Mouse (Mus musculus) forebrain, embryonic 12.5 days (tissue): ENCODE measurements around the gene Igsf11. TPM values are rescaled to one million over a fixed set of nuclear protein-coding genes. Genes with fewer than 3 reads are reported as not detected.
A peak's percentile ranks its signal among the peaks of the same experiment; 100 is the strongest.

Experiments
- ATAC-seq: fragments of 200-750 bp; cut with Nextera tagmentation; 2 replicates; pipeline ENCODE4 v1.8.0; 2017; ENCODE audit warnings: moderate TSS enrichment; ENCODE audit not compliant: low FRiP score
- H3K27ac ChIP-seq: fragments of 300-500 bp; sonication (generic); 2 replicates; pipeline ENCODE4 v1.5.1; 2016; ENCODE audit warnings: mild to moderate bottlenecking
- H3K27me3 ChIP-seq: fragments of 300-500 bp; sonication (generic); 2 replicates; pipeline ENCODE4 v1.6.1; 2016; ENCODE audit warnings: mild to moderate bottlenecking
- H3K36me3 ChIP-seq: fragments of 300-500 bp; sonication (generic); replicated peaks from 2 replicates; pipeline ENCODE4 v1.6.1; 2016; ENCODE audit warnings: mild to moderate bottlenecking
- H3K4me1 ChIP-seq: fragments of 300-500 bp; sonication (generic); 2 replicates; pipeline ENCODE4 v1.6.1; 2016
- H3K4me2 ChIP-seq: fragments of 300-500 bp; sonication (generic); 2 replicates; pipeline ENCODE4 v1.6.1; 2016; ENCODE audit warnings: mild to moderate bottlenecking, moderate library complexity
- H3K4me3 ChIP-seq: fragments of 300-500 bp; sonication (generic); replicated peaks from 2 replicates; pipeline ENCODE4 v1.5.1; 2016; ENCODE audit warnings: mild to moderate bottlenecking
- H3K9ac ChIP-seq: fragments of 300-500 bp; sonication (generic); 2 replicates; pipeline ENCODE4 v1.6.1; 2016; ENCODE audit warnings: mild to moderate bottlenecking
- H3K9me3 ChIP-seq: fragments of 300-500 bp; sonication (generic); 2 replicates; pipeline ENCODE4 v1.6.1; 2016
- whole genome bisulfite sequencing: fragments of 180-500 bp; shearing (Covaris S2); methylation state at CpG from one replicate; pipeline ENCODE4 v1.1.7; 2016; 5-methylcytosine and 5-hydroxymethylcytosine counted together
- polyA plus RNA-seq: library from polyadenylated mRNA; unstranded; fragments of >200 nt; fragmentation: Nextera tagmentation; extraction: Ambion mirVana; gene quantifications from 2 replicates; pipeline ENCODE4 v1.2.1, GENCODE M21; 2016

Igsf11 gene
- polyA plus RNA-seq, 1 experiment from 2014 or later: 4.3 TPM

GRCm38 (mm10) chr16:38908304-38908703 is 15.8 kb downstream of the Igsf11 start:
- WGBS: 74% methylated on average over 9 of the region's 9 CpGs

GRCm38 (mm10) chr16:38909506-38909905 is 17.0 kb downstream of the Igsf11 start:
- Histone ChIP-seq H3K4me1 (peaks cover 16% of the 10 kb centered on the region; the same call in 1 of the 2 replicates), H3K36me3 (no peaks in the 10 kb centered on the region), H3K4me3 (no peak overlapping the region), H3K27ac (no peak overlapping the region), H3K9ac (no peak overlapping the region), H3K9me3 (no peaks in the 10 kb centered on the region), H3K27me3 (peaks cover 5% of the 10 kb centered on the region; the same call in 1 of the 2 replicates), H3K4me2 (no peak overlapping the region)
- no peak for ATAC-seq
- 82% methylated on average over 12 of the region's 12 CpGs for WGBS

More at GRCm38 (mm10) chr16:38908304-38908703, 15.8 kb downstream of the Igsf11 start:
- Histone ChIP-seq H3K27ac (no peak overlapping the region), H3K36me3 (no peaks in the 10 kb centered on the region), H3K4me3 (no peak overlapping the region), H3K4me1 (peaks cover 21% of the 10 kb centered on the region; the same call in 1 of the 2 replicates), H3K27me3 (peaks cover 11% of the 10 kb centered on the region; the same call in 1 of the 2 replicates), H3K9ac (no peak overlapping the region), H3K9me3 (no peaks in the 10 kb centered on the region), H3K4me2 (no peak overlapping the region)
- no peak for ATAC-seq

GRCm38 (mm10) chr16:38910088-38910487 is 17.6 kb downstream of the Igsf11 start:
- Histone ChIP-seq H3K9me3 (no peaks in the 10 kb centered on the region), H3K4me3 (no peak overlapping the region), H3K27me3 (0 out of 2 replicates have a peak, but pooled peaks cover 5% of the 10 kb centered on the region), H3K4me2 (no peak overlapping the region), H3K4me1 (peaks cover 16% of the 10 kb centered on the region; the same call in 1 of the 2 replicates), H3K27ac (no peak overlapping the region), H3K9ac (no peak overlapping the region), H3K36me3 (no peaks in the 10 kb centered on the region)
- 91% methylated on average over 8 of the region's 8 CpGs for WGBS
- ATAC-seq: no peak

GRCm38 (mm10) chr16:38915451-38915850 is 23.0 kb downstream of the Igsf11 start:
- H3K9me3 ChIP-seq: no peaks in the 10 kb centered on the region
- H3K4me3 ChIP-seq: no peak overlapping the region
- no peak for ATAC-seq
- no peaks in the 10 kb centered on the region for H3K36me3 ChIP-seq
- WGBS: 89% methylated on average over 4 of the region's 4 CpGs
- H3K27ac ChIP-seq: no peak overlapping the region
- no peaks in the 10 kb centered on the region for H3K4me1 ChIP-seq
- H3K9ac ChIP-seq: no peak overlapping the region
- no peaks in the 10 kb centered on the region for H3K27me3 ChIP-seq
- H3K4me2 ChIP-seq: no peak overlapping the region

GRCm38 (mm10) chr16:38916053-38916786 is 23.7 kb downstream of the Igsf11 start:
- H3K27me3 ChIP-seq: no peaks in the 10 kb centered on the region
- no peak for ATAC-seq
- H3K9ac ChIP-seq: no peak overlapping the region
- H3K4me2 ChIP-seq: no peak overlapping the region
- 91% methylated on average over 12 of the region's 12 CpGs for WGBS
- no peaks in the 10 kb centered on the region for H3K9me3 ChIP-seq
- H3K4me3 ChIP-seq: no peak overlapping the region
- H3K27ac ChIP-seq: no peak overlapping the region
- no peaks in the 10 kb centered on the region for H3K36me3 ChIP-seq
- no peaks in the 10 kb centered on the region for H3K4me1 ChIP-seq

GRCm38 (mm10) chr16:38916885-38917284 is 24.4 kb downstream of the Igsf11 start:
- Histone ChIP-seq H3K4me1 (no peaks in the 10 kb centered on the region), H3K9ac (no peak overlapping the region), H3K36me3 (no peaks in the 10 kb centered on the region), H3K27ac (no peak overlapping the region), H3K4me2 (no peak overlapping the region), H3K27me3 (no peaks in the 10 kb centered on the region), H3K4me3 (no peak overlapping the region), H3K9me3 (no peaks in the 10 kb centered on the region)
- WGBS: 88% methylated on average over 5 of the region's 5 CpGs
- no peak for ATAC-seq

- no peak overlapping the region for H3K9ac ChIP-seq
- no peak for ATAC-seq
- no peaks in the 10 kb centered on the region for H3K27me3 ChIP-seq
- H3K36me3 ChIP-seq: no peaks in the 10 kb centered on the region
- no peak overlapping the region for H3K4me3 ChIP-seq
- no peak overlapping the region for H3K27ac ChIP-seq
- no peaks in the 10 kb centered on the region for H3K9me3 ChIP-seq
- H3K4me1 ChIP-seq: no peaks in the 10 kb centered on the region
- H3K4me2 ChIP-seq: no peak overlapping the region
- 91% methylated on average over 2 of the region's 2 CpGs for WGBS
Observed at GRCm38 (mm10) chr16:38918121-38918520, 25.6 kb downstream of the Igsf11 start.

GRCm38 (mm10) chr16:38920488-38920887 is 28.0 kb downstream of the Igsf11 start:
- no peak overlapping the region for H3K27ac ChIP-seq
- H3K36me3 ChIP-seq: no peaks in the 10 kb centered on the region
- no peaks in the 10 kb centered on the region for H3K27me3 ChIP-seq
- 81% methylated on average over 5 of the region's 5 CpGs for WGBS
- no peak for ATAC-seq
- no peak overlapping the region for H3K9ac ChIP-seq
- peaks cover 9% of the 10 kb centered on the region; the same call in 1 of the 2 replicates for H3K4me1 ChIP-seq
- no peaks in the 10 kb centered on the region for H3K9me3 ChIP-seq
- no peak overlapping the region for H3K4me2 ChIP-seq
- H3K4me3 ChIP-seq: no peak overlapping the region

- Histone ChIP-seq H3K36me3 (no peaks in the 10 kb centered on the region), H3K27ac (no peak overlapping the region), H3K9me3 (no peaks in the 10 kb centered on the region), H3K27me3 (no peaks in the 10 kb centered on the region), H3K9ac (no peak overlapping the region), H3K4me3 (no peak overlapping the region), H3K4me2 (no peak overlapping the region), H3K4me1 (peaks cover 9% of the 10 kb centered on the region; the same call in 1 of the 2 replicates)
- ATAC-seq: peak; percentile 65; the same call in 1 of the 2 replicates
- WGBS: 69% methylated on average over 13 of the region's 13 CpGs
Observed at GRCm38 (mm10) chr16:38924940-38925339, 32.5 kb downstream of the Igsf11 start.

- no peaks in the 10 kb centered on the region for H3K36me3 ChIP-seq
- H3K9ac ChIP-seq: no peak overlapping the region
- no peak overlapping the region for H3K27ac ChIP-seq
- H3K9me3 ChIP-seq: no peaks in the 10 kb centered on the region
- no peaks in the 10 kb centered on the region for H3K27me3 ChIP-seq
- H3K4me3 ChIP-seq: no peak overlapping the region
- peaks cover 9% of the 10 kb centered on the region; the same call in 1 of the 2 replicates for H3K4me1 ChIP-seq
- no peak overlapping the region for H3K4me2 ChIP-seq
- 79% methylated on average over 7 of the region's 7 CpGs for WGBS
- ATAC-seq: no peak
Observed at GRCm38 (mm10) chr16:38928760-38929159, 36.3 kb downstream of the Igsf11 start.

- no peak overlapping the region for H3K4me3 ChIP-seq
- H3K9ac ChIP-seq: no peak overlapping the region
- no peak overlapping the region for H3K4me2 ChIP-seq
- 75% methylated on average over 6 of the region's 6 CpGs for WGBS
- no peaks in the 10 kb centered on the region for H3K36me3 ChIP-seq
- no peaks in the 10 kb centered on the region for H3K27me3 ChIP-seq
- no peaks in the 10 kb centered on the region for H3K9me3 ChIP-seq
- H3K4me1 ChIP-seq: no peaks in the 10 kb centered on the region
- no peak for ATAC-seq
- H3K27ac ChIP-seq: no peak overlapping the region
Observed at GRCm38 (mm10) chr16:38931519-38931918, 39.0 kb downstream of the Igsf11 start.

GRCm38 (mm10) chr16:38940805-38941204 is 48.3 kb downstream of the Igsf11 start:
- Histone ChIP-seq H3K36me3 (no peaks in the 10 kb centered on the region), H3K4me1 (peaks cover 40% of the 10 kb centered on the region), H3K4me3 (no peak overlapping the region), H3K27ac (peak overlapping the region; percentile 83), H3K9ac (no peak overlapping the region), H3K9me3 (no peaks in the 10 kb centered on the region), H3K4me2 (peak overlapping the region; percentile 10; the same call in 1 of the 2 replicates), H3K27me3 (no peaks in the 10 kb centered on the region)
- WGBS: 44% methylated on average over 3 of the region's 3 CpGs
- ATAC-seq: peak; percentile 71

- 7% methylated on average over 6 of the region's 6 CpGs for WGBS
- no peak overlapping the region for H3K9ac ChIP-seq
- ATAC-seq: peak; percentile 91
- H3K9me3 ChIP-seq: no peaks in the 10 kb centered on the region
- H3K27me3 ChIP-seq: no peaks in the 10 kb centered on the region
- no peak overlapping the region for H3K4me3 ChIP-seq
- peak overlapping the region; percentile 10; the same call in 1 of the 2 replicates for H3K4me2 ChIP-seq
- H3K36me3 ChIP-seq: no peaks in the 10 kb centered on the region
- peaks cover 45% of the 10 kb centered on the region for H3K4me1 ChIP-seq
- peak overlapping the region; percentile 83 for H3K27ac ChIP-seq
Observed at GRCm38 (mm10) chr16:38941275-38941674, 48.8 kb downstream of the Igsf11 start.
